Mouse (Mus musculus): Measurements from ENCODE around the gene Ccnb1ip1. TPM values are rescaled to one million over a fixed set of nuclear protein-coding genes. Genes with fewer than 3 reads are reported as not detected.
"Not testable (repeated sequence)": the region's sequence is repeated elsewhere in the genome, so short reads cannot be mapped to it uniquely, and the experiment has no call there.

The Ccnb1ip1 gene
- polyA plus RNA-seq, 1 experiment from 2014 or later = not detected

GRCm38 (mm10) chr14:50826579-50826978 lies 19.0 kb upstream of the Ccnb1ip1 start:
- H3K4me1 ChIP-seq (ENCODE audit: insufficient read depth) = no peaks in the 10 kb centered on the region
- H3K9ac ChIP-seq (replicated peaks) = no peak overlapping the region
- no peaks in the 10 kb centered on the region for H3K9me3 ChIP-seq (ENCODE audit: low read length)
- WGBS (ENCODE audit: insufficient replicate concordance) = 81% methylated on average over 4 of the region's 4 CpGs
- DNase-seq (no peak), ATAC-seq (no peak)
- H3K36me3 ChIP-seq (replicated peaks; ENCODE audit: insufficient read depth, low read length) = peaks cover 30% of the 10 kb centered on the region
- no peaks in the 10 kb centered on the region for H3K27me3 ChIP-seq (ENCODE audit: insufficient read depth, low read length)
- no peak overlapping the region for H3K4me3 ChIP-seq (ENCODE audit: low read depth, low read length)
- H3K4me2 ChIP-seq (ENCODE audit: low read depth, low read length) = no peak overlapping the region
- no peak for TF ChIP-seq CTCF (IDR thresholded peaks at IDR 0.05; ENCODE audit: low read depth)
- TF ChIP-seq EP300 (IDR thresholded peaks at IDR 0.05; ENCODE audit: low read depth) = no peak
- H3K27ac ChIP-seq (ENCODE audit: low read depth) = no peak overlapping the region

GRCm38 (mm10) chr14:50824219-50824618 lies 16.7 kb upstream of the Ccnb1ip1 start:
- Histone ChIP-seq H3K4me3 (ENCODE audit: low read depth, low read length) (no peak overlapping the region), H3K4me1 (ENCODE audit: insufficient read depth) (no peaks in the 10 kb centered on the region), H3K9ac (replicated peaks) (no peak overlapping the region), H3K27ac (ENCODE audit: low read depth) (peak overlapping the region; percentile 58), H3K36me3 (replicated peaks; ENCODE audit: insufficient read depth, low read length) (peaks cover 51% of the 10 kb centered on the region), H3K4me2 (ENCODE audit: low read depth, low read length) (peak overlapping the region; percentile 16; the same call in 1 of the 2 replicates), H3K9me3 (ENCODE audit: low read length) (no peaks in the 10 kb centered on the region), H3K27me3 (ENCODE audit: insufficient read depth, low read length) (no peaks in the 10 kb centered on the region)
- TF ChIP-seq EP300 (IDR thresholded peaks at IDR 0.05; ENCODE audit: low read depth) (no peak), CTCF (IDR thresholded peaks at IDR 0.05; ENCODE audit: low read depth) (no peak)
- DNase-seq (no peak), ATAC-seq (peak; percentile 55)
- 39% methylated on average over 9 of the region's 9 CpGs for WGBS (ENCODE audit: insufficient replicate concordance)

- 75% methylated on average over 2 of the region's 2 CpGs for WGBS (ENCODE audit: insufficient replicate concordance)
- Histone ChIP-seq H3K36me3 (replicated peaks; ENCODE audit: insufficient read depth, low read length) (peaks cover 52% of the 10 kb centered on the region), H3K9ac (replicated peaks) (no peak overlapping the region), H3K4me3 (ENCODE audit: low read depth, low read length) (no peak overlapping the region), H3K27me3 (ENCODE audit: insufficient read depth, low read length) (no peaks in the 10 kb centered on the region), H3K9me3 (ENCODE audit: low read length) (no peaks in the 10 kb centered on the region), H3K27ac (ENCODE audit: low read depth) (no peak overlapping the region), H3K4me2 (ENCODE audit: low read depth, low read length) (no peak overlapping the region), H3K4me1 (ENCODE audit: insufficient read depth) (no peaks in the 10 kb centered on the region)
- ATAC-seq = no peak
- TF ChIP-seq CTCF (IDR thresholded peaks at IDR 0.05; ENCODE audit: low read depth) (peak; percentile 43), EP300 (IDR thresholded peaks at IDR 0.05; ENCODE audit: low read depth) (no peak)
- DNase-seq = no peak
Measured at GRCm38 (mm10) chr14:50823240-50823639, 15.7 kb upstream of the Ccnb1ip1 start.

GRCm38 (mm10) chr14:50813060-50813459 lies 5.5 kb upstream of the Ccnb1ip1 start:
- Histone ChIP-seq H3K27ac (ENCODE audit: low read depth) (no peak overlapping the region), H3K9me3 (ENCODE audit: low read length) (no peaks in the 10 kb centered on the region), H3K4me3 (ENCODE audit: low read depth, low read length) (no peak overlapping the region), H3K4me1 (ENCODE audit: insufficient read depth) (peaks cover 4% of the 10 kb centered on the region; the same call in 1 of the 2 replicates), H3K9ac (replicated peaks) (no peak overlapping the region), H3K27me3 (ENCODE audit: insufficient read depth, low read length) (no peaks in the 10 kb centered on the region), H3K4me2 (ENCODE audit: low read depth, low read length) (no peak overlapping the region), H3K36me3 (replicated peaks; ENCODE audit: insufficient read depth, low read length) (peaks cover 53% of the 10 kb centered on the region)
- DNase-seq (no peak), ATAC-seq (no peak)
- TF ChIP-seq CTCF (IDR thresholded peaks at IDR 0.05; ENCODE audit: low read depth) (no peak), EP300 (IDR thresholded peaks at IDR 0.05; ENCODE audit: low read depth) (no peak)
- WGBS (ENCODE audit: insufficient replicate concordance) = 81% methylated on average over 2 of the region's 2 CpGs

GRCm38 (mm10) chr14:50806469-50806868 lies 1.1 kb downstream of the Ccnb1ip1 start:
- 86% methylated on average over 5 of the region's 5 CpGs for WGBS (ENCODE audit: insufficient replicate concordance)
- not testable (repeated sequence) for ATAC-seq; H3K4me1 ChIP-seq (ENCODE audit: insufficient read depth); H3K27me3 ChIP-seq (ENCODE audit: insufficient read depth, low read length); H3K9me3 ChIP-seq (ENCODE audit: low read length); DNase-seq
- peak overlapping the region; percentile 76; the same call in 1 of the 2 replicates for H3K4me3 ChIP-seq (ENCODE audit: low read depth, low read length)
- peaks cover 12% of the 10 kb centered on the region for H3K36me3 ChIP-seq (replicated peaks; ENCODE audit: insufficient read depth, low read length)
- H3K27ac ChIP-seq (ENCODE audit: low read depth) = peak overlapping the region; percentile 96
- peak overlapping the region; percentile 44; the same call in 1 of the 2 replicates for H3K9ac ChIP-seq (replicated peaks)
- peak overlapping the region; percentile 71 for H3K4me2 ChIP-seq (ENCODE audit: low read depth, low read length)

GRCm38 (mm10) chr14:50804683-50805082 lies 2.8 kb downstream of the Ccnb1ip1 start:
- no peaks in the 10 kb centered on the region for H3K9me3 ChIP-seq (ENCODE audit: low read length)
- no peak for ATAC-seq
- H3K4me1 ChIP-seq (ENCODE audit: insufficient read depth) = peaks cover 7% of the 10 kb centered on the region; the same call in 1 of the 2 replicates
- H3K4me2 ChIP-seq (ENCODE audit: low read depth, low read length) = no peak overlapping the region
- no peak for DNase-seq
- 0 out of 2 replicates have a peak overlapping the region, but pooled peaks have one; percentile 18 for H3K9ac ChIP-seq (replicated peaks)
- no peaks in the 10 kb centered on the region for H3K27me3 ChIP-seq (ENCODE audit: insufficient read depth, low read length)
- H3K36me3 ChIP-seq (replicated peaks; ENCODE audit: insufficient read depth, low read length) = 0 out of 2 replicates have a peak, but pooled peaks cover under 1% of the 10 kb centered on the region
- TF ChIP-seq CTCF (IDR thresholded peaks at IDR 0.05; ENCODE audit: low read depth) (no peak), EP300 (IDR thresholded peaks at IDR 0.05; ENCODE audit: low read depth) (no peak)
- no peak overlapping the region for H3K4me3 ChIP-seq (ENCODE audit: low read depth, low read length)
- H3K27ac ChIP-seq (ENCODE audit: low read depth) = no peak overlapping the region
- WGBS (ENCODE audit: insufficient replicate concordance) = 67% methylated on average over 13 of the region's 13 CpGs

Data from liver, postnatal 0 days (tissue).